Mouse (Mus musculus) heart, embryonic 10.5 days (tissue): ENCODE results near the gene Gipr. TPM values are rescaled to one million over a fixed set of nuclear protein-coding genes. Genes with fewer than 3 reads are reported as not detected.

ENCODE experiments used
- DNase-seq: peaks from one replicate; pipeline ENCODE4 v3.0.0-alpha.2; 2017; ENCODE audit warnings: low spot score
- H3K27ac ChIP-seq: fragments of 300-500 bp; sonication (generic); 2 replicates; pipeline ENCODE4 v1.5.1; 2016; ENCODE audit warnings: mild to moderate bottlenecking
- H3K27me3 ChIP-seq: fragments of 300-500 bp; sonication (generic); 2 replicates; pipeline ENCODE4 v1.6.1; 2016; ENCODE audit warnings: mild to moderate bottlenecking; ENCODE audit not compliant: poor library complexity, insufficient read depth, severe bottlenecking
- H3K36me3 ChIP-seq: fragments of 300-500 bp; sonication (generic); 2 replicates; pipeline ENCODE4 v1.6.1; 2016; ENCODE audit warnings: mild to moderate bottlenecking, moderate library complexity
- H3K4me1 ChIP-seq: fragments of 300-500 bp; sonication (generic); 2 replicates; pipeline ENCODE4 v1.6.1; 2016; ENCODE audit warnings: mild to moderate bottlenecking
- H3K4me3 ChIP-seq: fragments of 300-500 bp; sonication (generic); 2 replicates; pipeline ENCODE4 v1.5.1; 2016; ENCODE audit warnings: mild to moderate bottlenecking, moderate library complexity
- H3K9me3 ChIP-seq: fragments of 300-500 bp; sonication (generic); 2 replicates; pipeline ENCODE4 v1.6.1; 2016; ENCODE audit warnings: mild to moderate bottlenecking, moderate library complexity
- WGBS: fragments of 180-500 bp; shearing (Covaris S2); methylation state at CpG from one replicate; pipeline ENCODE4 v1.1.7; 2016; 5-methylcytosine and 5-hydroxymethylcytosine counted together
- polyA plus RNA-seq: library from polyadenylated mRNA; unstranded; fragments of >200 nt; fragmentation: Nextera tagmentation; extraction: Ambion mirVana; gene quantifications from 2 replicates; pipeline ENCODE4 v1.2.1, GENCODE M21; 2016

Gene Gipr
- polyA plus RNA-seq, 1 experiment from 2014 or later, result 9.7 TPM

DNA sequence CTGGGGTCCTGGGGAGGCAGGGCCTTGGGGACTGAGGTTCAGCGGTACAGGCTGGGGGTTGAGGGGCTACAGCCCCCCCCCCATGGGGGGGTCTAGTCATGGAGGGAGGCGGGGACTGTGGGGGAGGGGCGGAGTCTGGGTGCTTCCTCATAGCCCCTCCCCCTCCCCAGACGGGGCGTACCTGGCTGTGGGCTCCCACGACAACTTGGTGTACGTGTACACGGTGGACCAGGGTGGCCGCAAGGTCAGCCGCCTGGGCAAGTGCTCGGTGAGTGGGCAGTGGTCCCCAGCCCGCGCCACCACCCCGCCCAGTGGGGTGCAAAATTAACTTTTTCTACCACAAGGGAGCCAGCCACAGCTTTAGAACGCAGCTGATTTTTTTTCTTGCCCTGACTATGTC, 35.7 kb upstream of the Gipr start:
- Histone ChIP-seq H3K4me3 (no peak overlapping the region), H3K27me3 (no peaks in the 10 kb centered on the region), H3K4me1 (peaks cover 5% of the 10 kb centered on the region; the same call in 1 of the 2 replicates), H3K9me3 (no peaks in the 10 kb centered on the region), H3K36me3 (peaks cover 63% of the 10 kb centered on the region), H3K27ac (no peak overlapping the region)
- 63% methylated on average over 13 of the region's 15 CpGs for WGBS
- no peak for DNase-seq

DNA sequence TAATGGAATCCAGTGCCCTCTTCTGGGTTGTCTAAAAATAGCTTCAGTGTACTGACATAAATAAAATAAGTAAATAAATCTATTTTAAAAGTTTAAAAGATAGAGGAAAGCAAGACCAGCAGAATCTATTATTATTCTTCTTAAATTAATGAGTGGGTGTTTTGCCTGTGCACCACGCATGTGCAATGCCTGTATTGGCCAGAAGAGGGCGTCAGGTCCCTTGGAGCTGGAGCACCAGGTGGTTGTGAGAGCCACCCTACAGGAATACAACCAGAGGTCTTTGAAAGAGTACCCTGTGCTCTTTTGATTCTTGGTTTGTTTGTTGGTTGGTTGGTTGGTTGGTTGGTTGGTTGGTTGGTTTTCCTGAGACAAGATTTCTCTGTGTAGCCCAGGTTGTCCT, 32.1 kb upstream of the Gipr start:
- H3K4me3 ChIP-seq, result no peak overlapping the region
- peaks cover 5% of the 10 kb centered on the region; the same call in 1 of the 2 replicates for H3K9me3 ChIP-seq
- 33% methylated on average over 2 of the region's 2 CpGs for WGBS
- no peak overlapping the region for H3K27ac ChIP-seq
- H3K36me3 ChIP-seq, result peaks cover 68% of the 10 kb centered on the region
- H3K4me1 ChIP-seq, result peaks cover 5% of the 10 kb centered on the region; the same call in 1 of the 2 replicates
- no peak for DNase-seq
- no peaks in the 10 kb centered on the region for H3K27me3 ChIP-seq

DNA sequence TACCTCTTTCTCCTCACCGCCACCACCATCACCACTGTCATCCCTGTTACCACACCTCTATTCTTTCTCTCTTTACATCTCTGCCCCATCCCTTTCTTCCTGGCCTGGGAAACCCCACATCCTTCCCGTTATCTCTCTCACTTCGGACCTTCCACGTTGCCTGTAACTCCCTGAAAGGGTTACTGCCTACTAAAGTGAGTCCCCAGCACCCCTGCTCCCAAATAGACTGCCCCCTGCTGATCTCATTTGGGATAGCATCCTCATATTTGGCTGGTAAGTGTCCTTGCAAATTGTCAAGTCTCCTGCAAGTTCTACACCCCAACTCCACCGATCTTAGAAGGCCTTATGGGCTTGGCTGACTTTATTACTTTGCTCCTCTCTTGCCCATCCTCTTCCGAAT, 30.7 kb upstream of the Gipr start:
- WGBS, result 53% methylated on average over 6 of the region's 6 CpGs
- peaks cover 5% of the 10 kb centered on the region; the same call in 1 of the 2 replicates for H3K9me3 ChIP-seq
- no peak overlapping the region for H3K4me3 ChIP-seq
- no peak for DNase-seq
- H3K4me1 ChIP-seq, result peaks cover 7% of the 10 kb centered on the region
- H3K36me3 ChIP-seq, result peaks cover 70% of the 10 kb centered on the region
- H3K27me3 ChIP-seq, result no peaks in the 10 kb centered on the region
- no peak overlapping the region for H3K27ac ChIP-seq

DNA sequence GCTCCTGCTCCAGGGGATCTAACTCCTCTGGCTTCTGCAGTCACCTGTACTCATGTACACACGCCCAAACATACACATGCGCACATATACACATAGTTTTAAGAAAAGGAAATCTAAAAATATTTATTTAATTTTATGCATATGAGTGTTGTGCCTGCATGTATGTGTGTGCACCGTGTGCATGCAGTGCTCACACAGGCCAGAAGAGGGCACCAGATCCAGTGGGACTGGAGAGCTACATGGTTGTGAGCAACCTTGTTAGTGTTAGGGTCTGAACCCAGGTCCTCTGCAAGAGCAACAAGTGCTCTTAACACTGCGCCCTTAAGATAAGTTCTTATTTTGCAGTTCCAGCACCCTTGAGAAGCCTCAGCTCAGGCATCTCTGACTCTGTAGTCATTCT, 28.7 kb upstream of the Gipr start:
- H3K27me3 ChIP-seq, result no peaks in the 10 kb centered on the region
- 96% methylated on average over 4 of the region's 4 CpGs for WGBS
- H3K9me3 ChIP-seq, result peaks cover 5% of the 10 kb centered on the region; the same call in 1 of the 2 replicates
- H3K4me1 ChIP-seq, result peaks cover 6% of the 10 kb centered on the region
- peaks cover 68% of the 10 kb centered on the region for H3K36me3 ChIP-seq
- no peak for DNase-seq
- no peak overlapping the region for H3K4me3 ChIP-seq
- no peak overlapping the region for H3K27ac ChIP-seq

DNA sequence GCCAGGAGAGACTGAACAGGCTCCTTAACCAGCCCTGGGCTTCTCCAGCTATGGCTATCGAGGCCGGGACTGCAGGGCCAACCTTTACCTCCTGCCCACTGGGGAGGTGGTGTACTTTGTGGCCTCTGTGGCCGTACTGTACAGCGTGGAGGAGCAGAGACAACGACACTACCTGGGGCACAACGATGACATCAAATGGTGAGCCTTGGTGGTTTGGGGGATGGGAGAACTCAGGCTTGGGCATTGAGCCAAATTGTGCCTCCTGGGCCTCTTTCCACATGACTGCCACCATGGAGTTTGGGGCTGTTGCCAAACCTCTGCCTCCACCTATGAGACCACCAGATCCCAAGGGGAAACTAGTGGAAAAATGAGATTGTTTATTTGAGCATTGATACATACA, 18.8 kb upstream of the Gipr start:
- no peak overlapping the region for H3K27ac ChIP-seq
- DNase-seq, result no peak
- WGBS, result 87% methylated on average over 6 of the region's 6 CpGs

DNA sequence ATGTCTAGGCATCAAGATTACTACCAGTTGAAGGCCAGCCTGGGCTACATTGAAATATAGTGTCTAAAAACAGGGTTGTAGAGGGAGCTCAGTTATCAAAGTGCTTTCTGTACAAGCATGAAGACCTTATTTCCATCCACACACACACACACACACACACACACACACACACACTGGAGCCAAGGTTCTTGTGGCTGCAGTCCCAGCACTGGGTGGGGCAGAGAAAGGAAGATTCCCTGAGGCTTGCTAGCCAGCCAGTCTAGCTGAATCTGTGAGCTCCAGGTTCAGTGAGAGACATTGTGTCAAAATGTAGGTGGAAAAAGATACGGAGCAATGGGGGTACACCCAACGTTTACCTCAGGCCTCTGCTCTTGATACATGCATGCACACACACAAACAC, 18.3 kb upstream of the Gipr start:
- Histone ChIP-seq H3K4me1 (peaks cover 35% of the 10 kb centered on the region), H3K36me3 (peaks cover 32% of the 10 kb centered on the region), H3K27ac (no peak overlapping the region), H3K9me3 (no peaks in the 10 kb centered on the region), H3K4me3 (no peak overlapping the region), H3K27me3 (peaks cover 13% of the 10 kb centered on the region)
- whole genome bisulfite sequencing, result 85% methylated on average over 2 of the region's 2 CpGs
- DNase-seq, result no peak

More for the DNA sequence above, 18.8 kb upstream of the Gipr start:
- Histone ChIP-seq H3K27me3 (peaks cover 8% of the 10 kb centered on the region), H3K4me3 (peak overlapping the region; percentile 5; the same call in 1 of the 2 replicates), H3K9me3 (no peaks in the 10 kb centered on the region), H3K4me1 (peaks cover 29% of the 10 kb centered on the region), H3K36me3 (peaks cover 34% of the 10 kb centered on the region)

DNA sequence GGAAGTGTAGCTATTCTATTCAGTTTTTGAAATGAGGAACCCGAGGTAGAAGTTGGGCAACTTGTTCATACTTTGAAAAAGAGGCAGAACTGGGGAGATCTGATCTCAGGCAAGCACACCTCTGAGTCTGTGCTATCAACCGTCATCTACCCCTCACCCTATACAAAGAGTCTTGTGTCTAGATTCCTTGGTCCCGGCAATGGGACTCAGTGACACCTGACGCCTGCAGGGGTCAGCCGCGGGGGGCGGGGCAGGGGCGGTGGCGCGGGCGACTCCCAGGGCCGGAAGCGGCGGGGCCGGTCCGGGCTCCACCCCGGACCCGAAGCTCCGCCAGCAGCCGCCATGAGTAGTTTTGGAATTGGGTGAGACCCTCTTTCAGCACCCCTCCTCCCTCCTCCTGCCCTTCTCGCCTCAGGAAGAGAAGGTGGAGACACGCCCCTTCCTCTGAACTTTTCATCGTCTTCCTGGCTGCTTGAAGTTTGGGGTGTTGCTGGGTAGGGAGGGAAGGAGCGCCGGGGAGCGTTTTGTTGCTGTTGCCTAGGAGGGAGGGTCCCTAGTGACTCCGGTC, 15.0 kb upstream of the Gipr start:
- WGBS, result under 1% methylated on average over 27 of the region's 27 CpGs
- Histone ChIP-seq H3K9me3 (no peaks in the 10 kb centered on the region), H3K36me3 (peaks cover 12% of the 10 kb centered on the region), H3K27ac (peak overlapping the region; percentile 82), H3K4me1 (peaks cover 55% of the 10 kb centered on the region), H3K27me3 (peaks cover 46% of the 10 kb centered on the region), H3K4me3 (peak overlapping the region; percentile 76)
- no peak for DNase-seq

DNA sequence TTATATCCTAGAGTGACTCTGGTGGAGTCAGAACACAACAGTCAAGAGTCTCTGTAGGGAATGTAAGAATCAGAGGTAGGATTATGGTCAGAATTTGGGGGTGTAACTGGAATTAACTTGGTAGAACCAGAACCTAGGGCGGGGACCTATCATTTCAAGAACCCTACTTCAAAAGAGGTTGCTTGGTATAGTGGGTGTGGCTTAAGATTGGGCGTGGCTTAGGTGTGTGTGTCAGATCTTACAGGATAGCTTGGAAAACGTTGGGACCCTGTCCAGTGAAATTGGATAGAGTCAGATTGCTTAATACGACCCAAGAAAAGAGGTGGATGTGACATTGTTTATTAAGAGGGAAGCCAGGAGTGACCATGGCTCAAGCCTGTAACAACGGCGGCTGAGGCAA, 14.0 kb upstream of the Gipr start:
- Histone ChIP-seq H3K4me1 (peaks cover 57% of the 10 kb centered on the region), H3K27ac (no peak overlapping the region), H3K9me3 (no peaks in the 10 kb centered on the region), H3K4me3 (peak overlapping the region; percentile 50), H3K27me3 (peaks cover 56% of the 10 kb centered on the region), H3K36me3 (peaks cover 10% of the 10 kb centered on the region)
- WGBS, result 33% methylated on average over 6 of the region's 6 CpGs
- no peak for DNase-seq

DNA sequence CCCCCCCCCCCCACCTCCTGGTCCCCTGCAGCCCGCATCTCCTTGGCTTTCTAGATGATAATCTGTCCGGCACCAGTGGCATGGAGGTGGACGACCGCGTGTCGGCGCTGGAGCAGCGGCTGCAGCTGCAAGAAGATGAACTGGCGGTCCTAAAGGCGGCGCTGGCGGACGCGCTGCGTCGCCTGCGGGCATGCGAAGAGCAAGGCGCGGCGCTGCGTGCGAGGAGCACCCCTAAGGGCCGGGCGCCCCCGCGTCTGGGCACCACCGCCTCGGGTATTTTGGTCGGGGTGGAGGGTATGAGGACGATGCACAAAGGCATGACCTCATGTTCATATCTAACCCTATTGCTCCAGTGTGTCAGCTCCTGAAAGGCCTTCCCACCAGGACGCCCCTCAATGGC, 13.2 kb upstream of the Gipr start:
- under 1% methylated on average over 32 of the region's 32 CpGs for WGBS
- Histone ChIP-seq H3K4me3 (peak overlapping the region; percentile 50), H3K4me1 (peaks cover 52% of the 10 kb centered on the region), H3K27me3 (peaks cover 59% of the 10 kb centered on the region), H3K27ac (peak overlapping the region; percentile 31; the same call in 1 of the 2 replicates), H3K9me3 (no peaks in the 10 kb centered on the region), H3K36me3 (peaks cover 7% of the 10 kb centered on the region)
- DNase-seq, result peak; percentile 87

DNA sequence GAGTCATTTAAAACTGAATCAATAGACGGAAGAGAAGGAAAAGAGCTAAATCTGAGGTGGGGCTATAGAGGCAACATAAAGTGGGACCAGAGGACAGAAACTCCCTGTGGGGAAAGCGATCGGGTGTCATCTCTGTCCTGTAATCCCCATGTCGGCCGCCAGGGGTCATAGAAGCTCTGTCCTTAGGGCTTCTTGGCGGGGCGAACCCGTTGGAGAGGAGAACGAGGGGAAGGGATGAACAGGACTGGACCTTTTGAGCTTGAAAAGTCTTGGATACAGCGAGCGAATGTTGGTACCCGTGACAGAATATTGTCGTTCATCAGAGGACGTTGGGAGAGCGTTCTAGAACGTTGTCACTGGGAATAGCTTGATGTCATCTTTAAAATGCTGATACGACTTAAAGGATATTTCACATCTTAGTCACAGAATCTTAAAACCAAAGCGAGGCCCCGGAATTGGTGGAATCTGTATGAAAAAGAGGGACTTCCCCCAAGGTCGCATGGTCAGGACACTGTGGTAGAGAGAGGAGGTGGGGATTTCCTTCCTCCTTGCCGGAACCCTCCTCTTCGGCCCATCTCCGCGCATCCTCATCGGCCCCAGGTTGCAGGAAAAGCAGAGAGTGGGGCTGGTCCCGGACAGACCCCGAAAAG, 12.6 kb upstream of the Gipr start:
- Histone ChIP-seq H3K27ac (no peak overlapping the region), H3K27me3 (peaks cover 59% of the 10 kb centered on the region), H3K9me3 (no peaks in the 10 kb centered on the region), H3K4me1 (peaks cover 52% of the 10 kb centered on the region), H3K36me3 (peaks cover 3% of the 10 kb centered on the region), H3K4me3 (peak overlapping the region; percentile 50)
- 7% methylated on average over 27 of the region's 27 CpGs for WGBS
- peak; percentile 90 for DNase-seq

DNA sequence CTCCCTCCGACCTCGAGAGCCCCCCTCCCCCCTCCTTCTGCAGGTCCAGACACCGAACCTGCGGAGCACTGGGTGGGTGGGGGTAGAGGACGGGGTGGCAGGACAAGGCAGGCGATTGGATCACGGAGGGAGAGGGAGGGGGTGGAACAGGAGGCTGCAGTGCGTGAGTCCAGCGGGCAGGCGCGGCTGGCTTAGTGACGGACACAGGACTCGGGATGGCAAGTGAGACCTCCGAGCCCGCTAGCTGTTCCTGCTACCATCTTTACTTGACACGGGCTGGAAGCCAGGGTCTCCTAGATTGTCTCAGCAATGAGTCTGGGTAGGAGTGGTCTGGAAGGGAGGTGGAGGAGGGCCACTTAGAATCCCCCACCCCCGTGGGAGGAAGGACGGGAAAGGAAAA, 12.1 kb upstream of the Gipr start:
- peaks cover 56% of the 10 kb centered on the region for H3K4me1 ChIP-seq
- H3K36me3 ChIP-seq, result no peaks in the 10 kb centered on the region; the same call in 1 of the 2 replicates
- H3K27me3 ChIP-seq, result peaks cover 59% of the 10 kb centered on the region
- H3K4me3 ChIP-seq, result peak overlapping the region; percentile 50
- DNase-seq, result no peak
- 12% methylated on average over 17 of the region's 18 CpGs for WGBS
- H3K27ac ChIP-seq, result peak overlapping the region; percentile 62; the same call in 1 of the 2 replicates
- no peaks in the 10 kb centered on the region for H3K9me3 ChIP-seq

DNA sequence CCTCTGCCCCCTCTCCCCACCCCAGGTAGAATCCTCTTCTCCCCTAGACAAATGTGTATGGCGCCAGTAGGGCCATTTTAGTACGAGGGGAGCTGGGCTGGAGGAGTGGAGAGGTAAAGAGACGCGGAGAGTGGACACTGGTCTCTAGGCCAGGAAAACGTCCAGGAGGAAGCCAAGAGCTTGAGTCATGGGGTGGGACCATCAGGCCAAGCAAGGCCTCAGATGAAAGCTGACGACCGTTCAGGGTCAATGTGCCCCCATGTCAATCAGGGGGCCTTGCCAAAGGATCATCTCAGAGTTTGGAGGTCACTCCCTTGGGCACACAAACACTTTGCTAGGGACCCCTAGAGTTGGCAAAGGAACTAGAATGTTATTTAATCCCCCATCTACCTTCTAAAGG, 11.3 kb upstream of the Gipr start:
- Histone ChIP-seq H3K27me3 (peaks cover 59% of the 10 kb centered on the region), H3K27ac (no peak overlapping the region), H3K4me3 (no peak overlapping the region), H3K36me3 (no peaks in the 10 kb centered on the region), H3K9me3 (no peaks in the 10 kb centered on the region), H3K4me1 (peaks cover 61% of the 10 kb centered on the region)
- 60% methylated on average over 7 of the region's 7 CpGs for WGBS
- no peak for DNase-seq

DNA sequence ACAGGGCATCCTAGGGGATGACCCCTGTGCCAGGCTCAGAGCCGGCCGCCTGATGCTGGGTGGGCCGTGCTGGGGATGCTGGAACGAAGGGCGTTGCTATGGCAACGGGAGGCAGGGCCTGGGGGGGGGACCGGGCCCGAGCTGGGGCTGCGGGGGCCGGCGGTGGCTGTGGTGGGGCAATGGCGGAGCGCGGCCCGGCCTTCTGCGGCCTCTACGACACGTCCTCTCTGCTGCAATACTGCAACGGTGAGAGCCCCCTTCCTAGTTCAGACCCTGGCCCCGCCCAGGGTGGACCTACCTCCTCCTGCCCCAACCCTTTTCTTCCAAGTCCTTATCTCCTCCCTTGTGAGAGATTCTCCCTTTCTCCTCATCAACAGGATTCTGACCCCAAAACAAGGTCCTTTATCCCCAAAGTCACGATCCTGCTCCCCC, 10.6 kb upstream of the Gipr start:
- 0 out of 2 replicates have a peak overlapping the region, but pooled peaks have one; percentile 10 for H3K27ac ChIP-seq
- H3K27me3 ChIP-seq, result peaks cover 59% of the 10 kb centered on the region
- H3K4me1 ChIP-seq, result peaks cover 61% of the 10 kb centered on the region
- H3K36me3 ChIP-seq, result no peaks in the 10 kb centered on the region
- no peaks in the 10 kb centered on the region for H3K9me3 ChIP-seq
- H3K4me3 ChIP-seq, result peak overlapping the region; percentile 50
- no peak for DNase-seq
- 5% methylated on average over 21 of the region's 21 CpGs for WGBS
